Mouse (Mus musculus): ENCODE results near the gene Rasl11a.

GRCm38 (mm10) chr5:146832435-146832768 is 12.5 kb upstream of the Rasl11a start:
- no peak for TF ChIP-seq CTCF (IDR thresholded peaks at IDR 0.05; ENCODE audit: low read depth, low read length)
- no peak for TF ChIP-seq POLR2A (IDR thresholded peaks at IDR 0.05; ENCODE audit: borderline replicate concordance, low read depth, low read length)

All from bone marrow macrophage, adult 2 months (primary cell).